Mouse (Mus musculus): ENCODE results near the gene Gm10024. TPM values are rescaled to one million over a fixed set of nuclear protein-coding genes. Genes with fewer than 3 reads are reported as not detected.
"Not testable (repeated sequence)": the region's sequence is repeated elsewhere in the genome, so short reads cannot be mapped to it uniquely, and the experiment has no call there.

The Gm10024 gene
- polyA plus RNA-seq, 1 experiment from 2014 or later, result not detected

DNA sequence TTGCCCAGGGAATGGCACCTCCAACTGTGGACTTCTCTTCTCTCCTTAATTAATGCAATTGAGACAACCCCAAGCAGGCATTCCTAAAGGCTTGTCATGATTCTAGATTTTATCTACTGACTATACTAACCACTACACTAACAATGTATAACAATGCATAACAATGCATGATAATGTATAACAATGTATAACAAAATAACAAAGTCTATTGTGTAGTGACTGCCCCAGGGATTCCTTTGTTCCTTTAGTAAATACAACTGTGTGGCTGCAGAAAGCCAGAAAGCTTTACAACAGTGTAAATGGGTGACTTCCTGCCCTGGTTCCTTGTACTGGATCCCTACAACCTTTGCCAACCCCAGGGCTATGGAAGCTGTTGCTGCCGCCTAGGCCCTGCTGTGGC, 24.7 kb downstream of the Gm10024 start:
- Histone ChIP-seq H3K36me3 (no peaks in the 10 kb centered on the region), H3K27ac (replicated peaks) (no peak overlapping the region), H3K4me2 (no peak overlapping the region), H3K4me3 (no peak overlapping the region), H3K27me3 (replicated peaks) (no peaks in the 10 kb centered on the region), H3K9me3 (peaks cover 13% of the 10 kb centered on the region), H3K9ac (no peak overlapping the region), H3K4me1 (no peaks in the 10 kb centered on the region)
- WGBS, result 86% methylated on average over 1 of the region's 1 CpGs
- no peak for ATAC-seq (ENCODE audit: extremely low read depth, insufficient number of reproducible peaks, low FRiP score, low TSS enrichment)

DNA sequence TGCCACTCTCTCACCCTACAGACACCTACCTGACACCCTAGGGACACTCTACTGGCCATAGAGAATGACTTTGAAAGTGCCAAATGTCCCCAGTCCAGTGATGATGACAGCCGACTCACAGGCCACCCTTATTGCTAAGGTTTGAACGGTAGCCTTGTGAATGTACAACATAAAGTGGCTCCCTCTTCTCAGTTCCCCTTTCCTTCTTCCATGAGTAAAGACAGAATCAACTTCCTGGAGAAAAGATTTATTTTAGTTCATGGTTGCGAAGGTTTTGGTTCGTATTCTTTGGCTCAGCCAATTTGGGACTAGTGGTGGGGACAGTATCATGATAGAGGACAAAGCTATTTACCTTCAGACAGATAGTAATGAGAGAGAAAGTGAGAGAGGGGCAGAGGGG, 27.7 kb downstream of the Gm10024 start:
- no peaks in the 10 kb centered on the region for H3K27me3 ChIP-seq (replicated peaks)
- no peak overlapping the region for H3K4me3 ChIP-seq
- H3K4me2 ChIP-seq, result no peak overlapping the region
- no peak for ATAC-seq (ENCODE audit: extremely low read depth, insufficient number of reproducible peaks, low FRiP score, low TSS enrichment)
- WGBS, result 77% methylated on average over 4 of the region's 4 CpGs
- H3K27ac ChIP-seq (replicated peaks), result no peak overlapping the region
- no peaks in the 10 kb centered on the region for H3K4me1 ChIP-seq
- H3K9me3 ChIP-seq, result peaks cover 11% of the 10 kb centered on the region
- H3K36me3 ChIP-seq, result no peaks in the 10 kb centered on the region
- no peak overlapping the region for H3K9ac ChIP-seq

DNA sequence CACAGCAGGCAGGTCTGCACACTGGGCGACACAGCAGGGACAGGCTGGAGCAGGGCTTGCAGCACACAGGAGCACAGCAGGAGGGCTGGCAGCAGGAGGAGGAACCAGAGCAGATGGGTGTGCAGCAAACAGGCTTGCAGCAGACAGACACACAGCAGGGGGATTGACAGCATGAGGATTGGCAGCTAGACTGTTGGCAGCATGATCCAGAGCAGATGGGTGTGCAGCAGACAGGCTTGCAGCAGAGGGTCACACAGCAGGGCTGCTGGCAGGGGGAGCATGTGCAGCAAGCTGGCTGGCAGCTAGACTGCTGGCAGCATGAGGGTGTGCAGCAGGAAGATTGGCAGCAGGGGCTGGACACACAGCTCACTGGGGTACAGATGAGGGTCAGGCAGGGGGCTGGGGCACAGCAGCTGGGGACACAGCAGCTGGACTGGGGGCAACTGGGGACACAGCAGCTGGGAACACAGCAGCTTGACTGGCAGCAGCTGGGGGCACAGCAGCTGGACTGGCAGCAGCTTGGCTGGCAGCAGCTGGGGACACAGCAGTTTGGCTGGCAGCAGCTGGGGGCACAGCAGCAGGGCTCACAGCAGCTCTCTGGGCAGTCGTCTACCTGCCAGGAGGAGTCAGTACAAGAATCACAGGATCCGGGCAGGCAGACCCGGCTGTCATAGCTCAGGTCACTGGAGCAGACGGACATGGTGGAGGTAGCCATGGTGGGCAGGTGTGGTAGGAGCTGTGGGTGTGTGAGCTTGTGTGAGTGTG, 30.8 kb downstream of the Gm10024 start, which contains the start of gene Gm18596:
Gm18596 (minus strand) TSS at position 715 of the 765 bp plus-strand sequence.
- ATAC-seq (ENCODE audit: extremely low read depth, insufficient number of reproducible peaks, low FRiP score, low TSS enrichment); H3K27me3 ChIP-seq (replicated peaks); H3K4me2 ChIP-seq; H3K9ac ChIP-seq; H3K9me3 ChIP-seq; H3K36me3 ChIP-seq; H3K27ac ChIP-seq (replicated peaks); H3K4me3 ChIP-seq; H3K4me1 ChIP-seq: not testable (repeated sequence)
- 49% methylated on average over 5 of the region's 5 CpGs for WGBS

DNA sequence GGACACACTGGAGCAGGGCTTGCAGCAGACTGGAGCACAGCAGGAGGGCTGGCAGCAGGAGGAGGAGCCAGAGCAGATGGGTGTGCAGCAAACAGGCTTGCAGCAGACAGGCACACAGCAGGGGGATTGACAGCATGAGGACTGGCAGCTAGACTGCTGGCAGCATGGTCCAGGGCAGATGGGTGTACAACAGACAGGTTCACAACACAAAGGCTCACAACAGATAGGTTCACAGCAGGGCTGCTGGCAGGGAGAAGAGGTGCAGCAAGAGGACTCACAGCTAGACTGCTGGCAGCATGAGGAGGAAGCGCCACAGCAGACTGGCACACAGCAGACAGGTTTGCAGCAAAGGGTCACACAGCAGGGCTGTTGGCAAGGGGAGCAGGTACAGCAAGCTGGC, 39.4 kb downstream of the Gm10024 start:
- not testable (repeated sequence) for H3K27me3 ChIP-seq (replicated peaks); H3K36me3 ChIP-seq; H3K4me2 ChIP-seq; H3K9me3 ChIP-seq; H3K9ac ChIP-seq; H3K4me1 ChIP-seq; ATAC-seq (ENCODE audit: extremely low read depth, insufficient number of reproducible peaks, low FRiP score, low TSS enrichment); H3K27ac ChIP-seq (replicated peaks); H3K4me3 ChIP-seq
- WGBS, result 53% methylated on average over 1 of the region's 1 CpGs

DNA sequence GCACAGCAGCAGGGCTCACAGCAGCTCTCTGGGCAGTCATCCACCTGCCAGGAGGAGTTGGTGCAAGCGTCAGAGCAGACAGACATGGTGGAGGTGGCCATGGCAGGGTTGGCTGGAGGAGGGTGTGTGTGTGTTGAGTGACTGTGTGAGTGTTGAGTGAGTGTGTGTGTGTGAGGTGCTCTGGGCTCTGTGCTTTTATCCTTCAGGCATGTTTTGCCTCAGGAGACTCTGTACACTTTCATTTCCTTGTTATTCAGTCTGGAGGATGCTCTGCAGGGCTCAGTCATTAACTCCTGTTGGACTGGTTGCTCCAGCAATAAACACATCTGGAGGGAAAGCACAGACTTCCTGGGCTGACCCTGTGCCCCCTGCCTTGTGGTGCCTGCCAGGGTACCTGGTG, 40.0 kb downstream of the Gm10024 start, which contains the start of gene Gm9736:
Gm9736 (minus strand) TSS at position 101 of the 400 bp plus-strand sequence.
- H3K27me3 ChIP-seq (replicated peaks); H3K27ac ChIP-seq (replicated peaks); H3K4me2 ChIP-seq; H3K4me3 ChIP-seq; H3K4me1 ChIP-seq; H3K36me3 ChIP-seq; H3K9me3 ChIP-seq; ATAC-seq (ENCODE audit: extremely low read depth, insufficient number of reproducible peaks, low FRiP score, low TSS enrichment); H3K9ac ChIP-seq: not testable (repeated sequence)
- WGBS, result 69% methylated on average over 1 of the region's 1 CpGs

DNA sequence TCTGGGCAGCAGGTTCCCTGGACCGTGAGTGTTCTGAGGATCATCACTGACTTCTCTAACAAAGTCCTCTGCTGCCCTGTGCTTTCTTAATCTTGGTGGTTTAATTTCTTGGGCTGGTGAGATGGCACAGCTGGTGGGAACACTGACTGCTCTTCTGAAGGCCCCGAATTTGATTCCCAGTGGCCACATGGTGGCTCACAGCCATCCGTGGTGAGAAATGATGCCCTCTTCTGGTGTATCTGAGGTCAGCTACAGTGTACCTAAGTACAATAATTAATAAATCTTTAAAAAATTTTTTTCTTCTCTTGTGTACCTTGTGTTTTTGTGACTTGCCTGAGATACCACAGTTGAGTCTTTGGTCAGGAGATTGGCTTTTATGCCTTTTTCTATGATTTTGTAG, 41.1 kb downstream of the Gm10024 start:
- not testable (repeated sequence) for ATAC-seq (ENCODE audit: extremely low read depth, insufficient number of reproducible peaks, low FRiP score, low TSS enrichment); H3K9ac ChIP-seq; H3K4me1 ChIP-seq; H3K27me3 ChIP-seq (replicated peaks); H3K9me3 ChIP-seq; H3K4me3 ChIP-seq; H3K27ac ChIP-seq (replicated peaks); H3K36me3 ChIP-seq; H3K4me2 ChIP-seq
- 47% methylated on average over 3 of the region's 3 CpGs for WGBS

DNA sequence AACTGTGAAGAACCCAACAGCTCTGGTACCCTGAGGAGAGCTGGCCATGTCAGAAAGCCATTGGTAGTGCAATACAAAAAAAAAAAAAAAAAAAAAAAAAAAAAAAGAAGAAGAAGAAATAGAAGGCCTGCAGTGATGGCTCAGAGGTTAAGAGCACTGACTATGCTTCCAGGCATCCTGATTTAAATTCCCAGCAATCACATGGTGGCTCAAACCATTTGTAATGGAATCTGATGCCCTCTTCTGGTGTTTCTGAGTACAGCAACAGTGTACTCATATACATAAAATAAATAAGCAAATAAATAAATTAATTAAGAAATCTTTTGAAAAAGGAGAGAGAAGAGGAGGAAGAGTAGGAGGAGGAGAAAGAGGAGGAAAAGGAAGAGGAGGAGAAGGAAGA, 42.2 kb downstream of the Gm10024 start:
- Histone ChIP-seq H3K4me3 (no peak overlapping the region), H3K4me1 (no peaks in the 10 kb centered on the region), H3K36me3 (no peaks in the 10 kb centered on the region), H3K9me3 (no peaks in the 10 kb centered on the region), H3K27ac (replicated peaks) (no peak overlapping the region), H3K4me2 (no peak overlapping the region), H3K9ac (no peak overlapping the region), H3K27me3 (replicated peaks) (no peaks in the 10 kb centered on the region)
- ATAC-seq (ENCODE audit: extremely low read depth, insufficient number of reproducible peaks, low FRiP score, low TSS enrichment), result no peak

DNA sequence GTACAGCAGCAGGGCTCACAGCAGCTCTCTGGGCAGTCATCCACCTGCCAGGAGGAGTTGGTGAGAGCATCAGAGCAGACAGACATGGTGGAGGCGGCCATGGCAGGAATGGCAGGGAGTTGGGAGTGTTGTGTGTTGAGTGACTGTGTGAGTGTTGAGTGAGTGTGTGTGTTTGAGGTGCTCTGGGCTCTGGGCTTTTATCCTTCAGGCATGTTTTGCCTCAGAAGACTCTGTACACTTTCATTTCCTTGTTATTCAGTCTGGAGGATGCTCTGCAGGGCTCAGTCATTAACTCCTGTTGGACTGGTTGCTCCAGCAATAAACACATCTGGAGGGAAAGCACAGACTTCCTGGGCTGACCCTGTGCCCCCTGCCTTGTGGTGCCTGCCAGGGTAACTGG, 48.3 kb downstream of the Gm10024 start, which contains the start of gene Gm3233:
Gm3233 (minus strand) TSS at position 101 of the 400 bp plus-strand sequence.
- H3K36me3 ChIP-seq; H3K27ac ChIP-seq (replicated peaks); H3K4me2 ChIP-seq; H3K4me3 ChIP-seq; H3K9me3 ChIP-seq; H3K27me3 ChIP-seq (replicated peaks); H3K4me1 ChIP-seq; ATAC-seq (ENCODE audit: extremely low read depth, insufficient number of reproducible peaks, low FRiP score, low TSS enrichment); H3K9ac ChIP-seq: not testable (repeated sequence)
- WGBS, result no CpG with 5 or more reads among the region's 1 CpGs

Other genes starting within 250 kb of the Gm10024 start
- gene Fam207a, start 195.7 kb upstream of the Gm10024 start, polyA plus RNA-seq (2015; fragmentation: Nextera tagmentation; extraction: Ambion mirVana), result 23.9 and 24.0 TPM in 2 replicates
- gene Itgb2, start 181.2 kb upstream of the Gm10024 start, polyA plus RNA-seq (2015; fragmentation: Nextera tagmentation; extraction: Ambion mirVana), result 1.5 and 1.6 TPM in 2 replicates
- gene Pttg1ip, start 129.7 kb upstream of the Gm10024 start, polyA plus RNA-seq (2015; fragmentation: Nextera tagmentation; extraction: Ambion mirVana), result 103 and 110 TPM in 2 replicates
- gene Sumo3, start 105.4 kb upstream of the Gm10024 start, polyA plus RNA-seq (2015; fragmentation: Nextera tagmentation; extraction: Ambion mirVana), result 171 and 186 TPM in 2 replicates
- gene Gm49325, start 105.3 kb upstream of the Gm10024 start, polyA plus RNA-seq (2015; fragmentation: Nextera tagmentation; extraction: Ambion mirVana), result 2.8 TPM in 1 of 2 replicates, not detected in the other
- gene Ube2g2, start 89.2 kb upstream of the Gm10024 start, polyA plus RNA-seq (2015; fragmentation: Nextera tagmentation; extraction: Ambion mirVana), result 78.6 and 81.9 TPM in 2 replicates
- gene Tspear, start 24.9 kb upstream of the Gm10024 start, polyA plus RNA-seq (2015; fragmentation: Nextera tagmentation; extraction: Ambion mirVana), result 0.07 TPM in 1 of 2 replicates, not detected in the other
- gene Gm19402, start 20.7 kb upstream of the Gm10024 start, polyA plus RNA-seq (2015; fragmentation: Nextera tagmentation; extraction: Ambion mirVana), result not detected in 2 replicates
- not detected in 2 replicates for gene Gm9508, start 14.2 kb upstream of the Gm10024 start, polyA plus RNA-seq (2015; fragmentation: Nextera tagmentation; extraction: Ambion mirVana)
- not detected in 2 replicates for gene Gm10272, start 4.8 kb upstream of the Gm10024 start, polyA plus RNA-seq (2015; fragmentation: Nextera tagmentation; extraction: Ambion mirVana)
- gene Gm10142, start 4.3 kb downstream of the Gm10024 start, polyA plus RNA-seq (2015; fragmentation: Nextera tagmentation; extraction: Ambion mirVana), result not detected in 2 replicates
- gene Krtap12-1, start 9.1 kb downstream of the Gm10024 start, polyA plus RNA-seq (2015; fragmentation: Nextera tagmentation; extraction: Ambion mirVana), result not detected in 2 replicates
- gene Gm10100, start 15.0 kb downstream of the Gm10024 start, polyA plus RNA-seq (2015; fragmentation: Nextera tagmentation; extraction: Ambion mirVana), result not detected in 2 replicates
- not detected in 2 replicates for gene Gm18596, start 31.2 kb downstream of the Gm10024 start, polyA plus RNA-seq (2015; fragmentation: Nextera tagmentation; extraction: Ambion mirVana)
- gene Gm9736, start 39.9 kb downstream of the Gm10024 start, polyA plus RNA-seq (2015; fragmentation: Nextera tagmentation; extraction: Ambion mirVana), result not detected in 2 replicates
- gene Gm3233, start 48.2 kb downstream of the Gm10024 start, polyA plus RNA-seq (2015; fragmentation: Nextera tagmentation; extraction: Ambion mirVana), result not detected in 2 replicates
- not detected in 2 replicates for gene Gm3238, start 59.9 kb downstream of the Gm10024 start, polyA plus RNA-seq (2015; fragmentation: Nextera tagmentation; extraction: Ambion mirVana)
- not detected in 2 replicates for gene Gm7138, start 65.5 kb downstream of the Gm10024 start, polyA plus RNA-seq (2015; fragmentation: Nextera tagmentation; extraction: Ambion mirVana)
- gene Gm3250, start 71.1 kb downstream of the Gm10024 start, polyA plus RNA-seq (2015; fragmentation: Nextera tagmentation; extraction: Ambion mirVana), result not detected in 2 replicates
- gene Gm7137, start 76.7 kb downstream of the Gm10024 start, polyA plus RNA-seq (2015; fragmentation: Nextera tagmentation; extraction: Ambion mirVana), result not detected in 2 replicates
- not detected in 2 replicates for gene Gm9639, start 83.6 kb downstream of the Gm10024 start, polyA plus RNA-seq (2015; fragmentation: Nextera tagmentation; extraction: Ambion mirVana)
- gene Gm19668, start 87.7 kb downstream of the Gm10024 start, polyA plus RNA-seq (2015; fragmentation: Nextera tagmentation; extraction: Ambion mirVana), result not detected in 2 replicates
- gene Gm9507, start 100.4 kb downstream of the Gm10024 start, polyA plus RNA-seq (2015; fragmentation: Nextera tagmentation; extraction: Ambion mirVana), result not detected in 2 replicates
- not detected in 2 replicates for gene Gm2696, start 103.2 kb downstream of the Gm10024 start, polyA plus RNA-seq (2015; fragmentation: Nextera tagmentation; extraction: Ambion mirVana)
- gene Krtap10-4, start 115.6 kb downstream of the Gm10024 start, polyA plus RNA-seq (2015; fragmentation: Nextera tagmentation; extraction: Ambion mirVana), result not detected in 2 replicates
- not detected in 2 replicates for gene Krtap10-10, start 124.5 kb downstream of the Gm10024 start, polyA plus RNA-seq (2015; fragmentation: Nextera tagmentation; extraction: Ambion mirVana)
- not detected in 2 replicates for gene Gm36176, start 135.3 kb downstream of the Gm10024 start, polyA plus RNA-seq (2015; fragmentation: Nextera tagmentation; extraction: Ambion mirVana)
- not detected in 2 replicates for gene Gm10318, start 141.4 kb downstream of the Gm10024 start, polyA plus RNA-seq (2015; fragmentation: Nextera tagmentation; extraction: Ambion mirVana)
- gene Gm3285, start 150.5 kb downstream of the Gm10024 start, polyA plus RNA-seq (2015; fragmentation: Nextera tagmentation; extraction: Ambion mirVana), result not detected in 2 replicates
- gene Lrrc3, start 191.1 kb downstream of the Gm10024 start, polyA plus RNA-seq (2015; fragmentation: Nextera tagmentation; extraction: Ambion mirVana), result 1.8 and 2.0 TPM in 2 replicates

Data from heart, embryonic 13.5 days (tissue).